Mouse (Mus musculus) brain, embryonic 14.5 days (tissue): ENCODE measurements around the gene Btg2.

Experiments
- CTCF ChIP-seq: fragments of 200-500 bp; IDR thresholded peaks from 2 replicates; pipeline ENCODE4 v1.5.1; 2012; ENCODE audit warnings: inconsistent platforms, mild to moderate bottlenecking, moderate library complexity, borderline replicate concordance; ENCODE audit not compliant: insufficient read depth, insufficient read length; ENCODE audit errors: extremely low read depth
- POLR2A ChIP-seq: fragments of 200-500 bp; IDR thresholded peaks from 2 replicates; pipeline ENCODE4 v1.6.1; 2012; ENCODE audit warnings: mild to moderate bottlenecking, inconsistent platforms, borderline replicate concordance; ENCODE audit not compliant: poor library complexity, insufficient read depth, insufficient read length, severe bottlenecking; ENCODE audit errors: extremely low read depth

- TF ChIP-seq CTCF = no peak
- TF ChIP-seq POLR2A = no peak
These were observed 15.0 kb upstream of the Btg2 start for GRCm38 (mm10) chr1:134093771-134094526.
